Mouse (Mus musculus) cerebellum, adult 2 months (tissue): ENCODE data around the gene Celf1.

ENCODE experiments used
- CTCF ChIP-seq: fragments of 200-500 bp; IDR thresholded peaks from 2 replicates; pipeline ENCODE4 v1.5.1; 2011; ENCODE audit warnings: low read depth, mild to moderate bottlenecking, control low read depth, low read length, moderate library complexity, borderline replicate concordance; ENCODE audit not compliant: insufficient read depth
- POLR2A ChIP-seq: fragments of 200-500 bp; IDR thresholded peaks from 2 replicates; pipeline ENCODE4 v1.6.1; 2011; ENCODE audit warnings: low read length, control low read depth, borderline replicate concordance; ENCODE audit not compliant: insufficient read depth

DNA sequence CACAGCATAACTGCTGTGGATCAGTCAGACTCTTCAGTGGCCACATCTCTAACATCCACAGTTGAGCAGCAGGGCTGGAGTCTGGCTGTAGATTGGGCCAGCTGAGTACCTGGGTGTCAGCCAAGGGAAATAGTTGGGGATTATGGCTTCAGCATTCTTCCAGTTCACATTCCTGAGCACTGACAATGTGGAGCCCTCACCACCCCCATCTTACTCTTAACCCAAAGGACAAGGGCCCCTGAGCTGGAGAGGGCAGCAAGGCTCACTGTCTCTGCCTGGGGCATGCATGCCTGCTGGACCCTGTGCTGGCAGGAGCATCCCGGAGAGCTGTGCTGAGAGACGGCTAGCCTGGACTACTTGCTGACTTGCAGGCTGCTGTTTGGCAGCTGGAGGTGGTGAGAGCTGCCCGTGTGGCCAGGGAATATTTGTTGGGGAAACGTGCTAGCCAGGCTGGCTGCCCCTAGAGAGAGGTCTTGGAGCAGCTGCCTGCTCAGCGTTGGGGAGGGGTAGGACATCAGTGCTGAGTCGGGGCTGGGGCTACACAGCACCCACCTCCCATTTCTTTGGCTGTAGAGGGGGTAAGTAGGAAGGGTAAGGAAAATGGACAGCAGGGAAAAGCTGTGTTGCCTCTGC is 121.8 kb downstream of the Celf1 start:
- no peak for TF ChIP-seq CTCF
- TF ChIP-seq POLR2A: no peak
